Comparison of ENCODE assay signal across 13 mouse cellular contexts in the genomic region with DNA sequence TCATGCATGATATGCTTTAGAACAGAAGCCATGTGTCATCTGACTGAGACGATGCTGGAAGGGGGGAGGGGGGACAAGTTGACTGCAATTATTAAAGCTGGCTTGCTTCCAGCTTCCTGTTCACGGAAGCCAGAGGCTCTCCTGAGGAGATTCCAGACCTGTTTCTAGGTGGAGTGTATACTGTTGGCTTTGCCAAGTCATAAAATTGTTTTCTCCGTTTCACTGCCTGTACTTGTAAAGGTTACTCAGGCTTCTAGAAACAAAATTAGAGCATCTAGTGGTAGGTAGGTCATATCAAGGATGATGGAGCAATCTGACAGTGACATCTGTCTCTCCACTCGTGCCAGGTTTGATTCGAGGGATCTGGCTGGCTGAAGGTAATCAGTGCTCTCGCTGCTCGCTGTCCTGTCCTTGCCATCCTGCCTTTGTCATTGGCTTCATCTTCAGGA.
DNase-seq lines count a peak whose midpoint lies in the region; ATAC-seq and TF ChIP-seq lines count a peak whose summit lies in the region.
"Had no signal": no experiment of that assay in that cellular context is flagged by ENCODE, and none has a peak within 500 bp of the region (broad histone marks: within the 10 kb centered on the region; RNA-seq: fewer than 3 reads in every experiment).

No protein-coding gene starts in this region.

- no peaks in the 10 kb centered on the region for H3K36me3 ChIP-seq in limb, embryonic 14.5 days (ENCODE audit: control insufficient read depth, insufficient read depth, low read length)
- H3K36me3 ChIP-seq: stomach, embryonic 15.5 days had no signal

- H3K27ac ChIP-seq in limb, embryonic 14.5 days (replicated peaks; ENCODE audit: low read depth, low read length), result no peak overlapping the region
- H3K27ac ChIP-seq: stomach, embryonic 15.5 days had no signal

- no peaks in the 10 kb centered on the region for H3K27me3 ChIP-seq in limb, embryonic 14.5 days (ENCODE audit: control insufficient read depth, insufficient read depth, low read length)
- H3K27me3 ChIP-seq: stomach, embryonic 15.5 days had no signal

- 41% methylated on average over 7 of the region's 7 CpGs for WGBS in limb, embryonic 14.5 days

- H3K4me3 ChIP-seq in limb, embryonic 14.5 days (replicated peaks; ENCODE audit: low read length), result no peak overlapping the region
- H3K4me3 ChIP-seq: stomach, embryonic 15.5 days had no signal

- H3K9ac ChIP-seq in limb, embryonic 14.5 days (ENCODE audit: low read depth, low read length, severe bottlenecking), result no peak overlapping the region
- H3K9ac ChIP-seq: stomach, embryonic 15.5 days had no signal

- no peaks in the 10 kb centered on the region for H3K9me3 ChIP-seq in limb, embryonic 14.5 days (ENCODE audit: control insufficient read depth, low read length)
- H3K9me3 ChIP-seq: stomach, embryonic 15.5 days had no signal

- ATAC-seq in limb, embryonic 14.5 days (ENCODE audit: low FRiP score, low read depth), result peak; percentile 53; the same call in 1 of the 2 replicates

- TF ChIP-seq POLR2A in limb, embryonic 14.5 days (IDR thresholded peaks at IDR 0.05; ENCODE audit: borderline replicate concordance, extremely low read depth, insufficient read depth, insufficient read length), result no peak

- no peak overlapping the region for H3K4me2 ChIP-seq in limb, embryonic 14.5 days (replicated peaks; ENCODE audit: low read depth, low read length, severe bottlenecking)
- H3K4me2 ChIP-seq: liver, embryonic 11.5 days; stomach, embryonic 15.5 days had no signal

- peaks cover 7% of the 10 kb centered on the region; the same call in 1 of the 2 replicates for H3K4me1 ChIP-seq in limb, embryonic 14.5 days (ENCODE audit: control insufficient read depth, insufficient read depth, low read length)
- H3K4me1 ChIP-seq: stomach, embryonic 15.5 days had no signal

- DNase-seq in adrenal gland, postnatal 14 days, result peak; percentile 4
- DNase-seq in adrenal gland, postnatal 4 days (ENCODE audit: low spot score in 2 of 2), result no peak
- peak; percentile 30 to 38 for DNase-seq in layer of hippocampus, postnatal 10 days (ENCODE audit: low spot score in 2 of 2)
- no peak for DNase-seq in layer of hippocampus, adult 8-10 months (ENCODE audit: low spot score in 2 of 2)
- DNase-seq in cerebellum, postnatal 36 days, result peak; percentile 50 to 64
- peak; percentile 74 for DNase-seq in limb, embryonic 14.5 days (ENCODE audit: low spot score)
- no peak for DNase-seq in gastrocnemius, postnatal 10 days
- no peak for DNase-seq in gastrocnemius, adult 18-20 months (ENCODE audit: low spot score)
- DNase-seq: adrenal gland, adult 8-10 months; gastrocnemius, postnatal 36 days; right cerebral cortex, adult 18-20 months had no signal

Comparison
In these comparisons a context has a peak if more than half of its experiments do, and no peak if none do; other contexts are left out.
1. DNase-seq: peak in adrenal gland, postnatal 14 days (single experiment), layer of hippocampus, postnatal 10 days (2 of 2), cerebellum, postnatal 36 days (2 of 2) and limb, embryonic 14.5 days (single experiment); none in adrenal gland, postnatal 4 days (0 of 2), layer of hippocampus, adult 8-10 months (0 of 2), gastrocnemius, postnatal 10 days (single experiment) and gastrocnemius, adult 18-20 months (single experiment).